Mouse (Mus musculus) forebrain, embryonic 16.5 days (tissue): ENCODE data around the gene Ppib. TPM values are rescaled to one million over a fixed set of nuclear protein-coding genes. Genes with fewer than 3 reads are reported as not detected.
A peak's percentile ranks its signal among the peaks of the same experiment; 100 is the strongest.

Experiments
- ATAC-seq: fragments of 200-750 bp; cut with Nextera tagmentation; 2 replicates; pipeline ENCODE4 v1.8.0; 2017; ENCODE audit warnings: mild to moderate bottlenecking, moderate library complexity
- H3K27ac ChIP-seq: fragments of 300-500 bp; sonication (generic); 2 replicates; pipeline ENCODE4 v1.5.1; 2014; ENCODE audit warnings: low read length, control low read depth
- H3K27me3 ChIP-seq: fragments of 300-500 bp; sonication (generic); replicated peaks from 2 replicates; pipeline ENCODE4 v1.6.1; 2014; ENCODE audit warnings: low read length; ENCODE audit not compliant: control insufficient read depth, insufficient read depth
- H3K36me3 ChIP-seq: fragments of 300-500 bp; sonication (generic); 2 replicates; pipeline ENCODE4 v1.6.1; 2014; ENCODE audit not compliant: control insufficient read depth, insufficient read depth
- H3K4me1 ChIP-seq: fragments of 300-500 bp; sonication (generic); replicated peaks from 2 replicates; pipeline ENCODE4 v1.6.1; 2014; ENCODE audit warnings: low read length; ENCODE audit not compliant: control insufficient read depth, insufficient read depth
- H3K4me2 ChIP-seq: fragments of 300-500 bp; sonication (generic); 2 replicates; pipeline ENCODE4 v1.6.1; 2014; ENCODE audit warnings: mild to moderate bottlenecking, low read length, control low read depth
- H3K4me3 ChIP-seq: fragments of 300-500 bp; sonication (generic); replicated peaks from 2 replicates; pipeline ENCODE4 v1.5.1; 2014; ENCODE audit warnings: mild to moderate bottlenecking, low read length, control low read depth
- H3K9ac ChIP-seq: fragments of 300-500 bp; sonication (generic); replicated peaks from 2 replicates; pipeline ENCODE4 v1.6.1; 2014; ENCODE audit warnings: low read depth, low read length, control low read depth
- H3K9me3 ChIP-seq: fragments of 300-500 bp; sonication (generic); 2 replicates; pipeline ENCODE4 v1.6.1; 2016; ENCODE audit warnings: low read length; ENCODE audit not compliant: control insufficient read depth
- WGBS: fragments of 180-500 bp; shearing (Covaris S2); extraction: QIAGEN DNeasy Blood & Tissue Kit; methylation state at CpG from one replicate; pipeline ENCODE4 v1.1.7; 2014; 5-methylcytosine and 5-hydroxymethylcytosine counted together
- polyA plus RNA-seq: library from polyadenylated mRNA; unstranded; fragments of >200 nt; fragmentation: Nextera tagmentation; extraction: Ambion mirVana; gene quantifications from 2 replicates; pipeline ENCODE4 v1.2.1, GENCODE M21; 2015

Gene Ppib
- polyA plus RNA-seq, 1 experiment from 2014 or later, result 326 TPM

- WGBS, result 64% methylated on average over 4 of the region's 4 CpGs
- ATAC-seq, result no peak
- Histone ChIP-seq H3K4me2 (no peak overlapping the region), H3K27me3 (no peaks in the 10 kb centered on the region), H3K27ac (no peak overlapping the region), H3K4me3 (no peak overlapping the region), H3K4me1 (no peaks in the 10 kb centered on the region), H3K36me3 (no peaks in the 10 kb centered on the region), H3K9ac (no peak overlapping the region), H3K9me3 (no peaks in the 10 kb centered on the region)
Measured at GRCm38 (mm10) chr9:66051493-66051892, 8.5 kb upstream of the Ppib start.

DNA sequence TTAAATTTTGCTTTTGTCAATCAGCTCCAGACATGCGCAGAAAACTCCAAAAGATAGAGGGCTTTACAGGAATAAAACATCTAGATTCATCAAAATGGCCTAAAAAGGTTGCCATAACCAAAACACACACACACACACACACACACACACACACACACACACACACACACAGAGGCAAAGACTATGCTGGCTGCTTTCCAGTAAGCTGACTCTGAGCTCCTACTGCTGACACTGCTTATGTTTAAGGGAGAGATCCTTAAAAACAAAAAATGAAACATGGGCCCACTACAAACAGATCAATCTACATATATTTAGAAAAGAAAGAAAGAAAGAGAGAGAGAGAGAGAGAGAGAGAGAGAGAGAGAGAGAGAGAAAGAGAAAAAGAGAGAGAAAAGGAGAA lies 7.3 kb upstream of the Ppib start:
- WGBS, result 92% methylated on average over 1 of the region's 1 CpGs
- no peak for ATAC-seq

DNA sequence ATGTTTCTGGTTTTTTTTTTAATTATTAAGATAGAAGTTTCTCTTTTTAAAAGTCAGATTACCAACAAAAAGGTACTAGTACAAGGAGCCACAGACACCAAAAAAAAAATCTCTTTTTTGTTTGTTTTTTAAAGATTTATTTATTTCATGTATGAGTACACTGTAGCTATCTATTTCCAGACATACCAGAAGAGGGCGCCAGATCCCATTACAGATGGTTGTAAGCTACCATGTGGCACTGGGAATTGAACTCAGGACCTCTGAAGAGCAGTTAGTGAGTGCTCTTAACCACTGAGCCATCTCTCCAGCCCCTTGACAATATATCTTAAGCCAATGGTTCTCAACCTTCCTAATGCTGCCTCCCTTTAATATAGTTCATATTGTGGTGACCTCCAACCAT lies 6.4 kb upstream of the Ppib start:
- no peak for ATAC-seq
- WGBS, result 38% methylated on average over 1 of the region's 1 CpGs
- no peaks in the 10 kb centered on the region for H3K4me1 ChIP-seq
- no peak overlapping the region for H3K9ac ChIP-seq
- H3K9me3 ChIP-seq, result no peaks in the 10 kb centered on the region
- no peak overlapping the region for H3K4me3 ChIP-seq
- no peaks in the 10 kb centered on the region for H3K27me3 ChIP-seq
- no peak overlapping the region for H3K4me2 ChIP-seq
- no peaks in the 10 kb centered on the region for H3K36me3 ChIP-seq
- no peak overlapping the region for H3K27ac ChIP-seq

More for the DNA sequence above, 7.3 kb upstream of the Ppib start:
- H3K27me3 ChIP-seq, result no peaks in the 10 kb centered on the region
- no peaks in the 10 kb centered on the region for H3K36me3 ChIP-seq
- no peak overlapping the region for H3K9ac ChIP-seq
- H3K9me3 ChIP-seq, result no peaks in the 10 kb centered on the region
- no peak overlapping the region for H3K27ac ChIP-seq
- no peaks in the 10 kb centered on the region for H3K4me1 ChIP-seq
- no peak overlapping the region for H3K4me3 ChIP-seq
- no peak overlapping the region for H3K4me2 ChIP-seq

GRCm38 (mm10) chr9:66060308-66060647 lies 256 bp downstream of the Ppib start:
- peak overlapping the region; percentile 91 for H3K4me3 ChIP-seq
- peaks cover 17% of the 10 kb centered on the region for H3K4me1 ChIP-seq
- no peaks in the 10 kb centered on the region for H3K27me3 ChIP-seq
- H3K36me3 ChIP-seq, result peaks cover 7% of the 10 kb centered on the region
- ATAC-seq, result peak; percentile 52
- under 1% methylated on average over 20 of the region's 20 CpGs for WGBS
- peak overlapping the region; percentile 86 for H3K4me2 ChIP-seq
- no peaks in the 10 kb centered on the region for H3K9me3 ChIP-seq
- peak overlapping the region; percentile 85 for H3K27ac ChIP-seq
- H3K9ac ChIP-seq, result peak overlapping the region; percentile 94

DNA sequence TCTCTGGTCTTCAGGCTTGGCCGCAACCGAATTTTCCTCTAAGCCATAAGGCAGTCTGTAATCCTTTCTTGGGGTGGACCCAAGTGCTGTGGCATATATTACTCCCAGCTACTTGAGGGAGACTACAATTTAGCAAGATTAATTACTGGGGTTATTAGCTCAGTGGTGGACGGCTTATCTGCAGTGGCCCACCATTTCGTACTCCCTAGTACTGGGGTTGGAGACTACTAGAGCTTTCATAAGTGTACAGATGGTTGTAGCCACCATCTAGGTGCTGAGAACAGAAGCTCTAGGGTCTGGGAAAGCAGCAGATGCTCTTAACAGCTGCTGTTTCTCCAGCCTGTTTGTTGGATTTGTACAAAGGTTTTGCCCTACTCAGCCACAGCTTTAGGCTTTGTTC lies 964 bp downstream of the Ppib start:
- Histone ChIP-seq H3K36me3 (peaks cover 14% of the 10 kb centered on the region), H3K9me3 (no peaks in the 10 kb centered on the region), H3K27ac (peak overlapping the region; percentile 11; the same call in 1 of the 2 replicates), H3K27me3 (no peaks in the 10 kb centered on the region), H3K4me2 (peak overlapping the region; percentile 86), H3K4me1 (peaks cover 17% of the 10 kb centered on the region), H3K4me3 (peak overlapping the region; percentile 91), H3K9ac (peak overlapping the region; percentile 94)
- no peak for ATAC-seq
- 15% methylated on average over 4 of the region's 4 CpGs for WGBS

GRCm38 (mm10) chr9:66061656-66062055 lies 1.6 kb downstream of the Ppib start:
- Histone ChIP-seq H3K27ac (peak overlapping the region; percentile 11; the same call in 1 of the 2 replicates), H3K9ac (no peak overlapping the region), H3K4me1 (peaks cover 17% of the 10 kb centered on the region), H3K9me3 (no peaks in the 10 kb centered on the region), H3K27me3 (no peaks in the 10 kb centered on the region), H3K4me2 (peak overlapping the region; percentile 86), H3K4me3 (0 out of 2 replicates have a peak overlapping the region, but pooled peaks have one; percentile 0), H3K36me3 (peaks cover 21% of the 10 kb centered on the region)
- no peak for ATAC-seq
- 44% methylated on average over 3 of the region's 3 CpGs for WGBS

- no peak overlapping the region for H3K9ac ChIP-seq
- no peak overlapping the region for H3K4me2 ChIP-seq
- 92% methylated on average over 3 of the region's 3 CpGs for WGBS
- H3K27ac ChIP-seq, result no peak overlapping the region
- no peak overlapping the region for H3K4me3 ChIP-seq
- peaks cover 24% of the 10 kb centered on the region for H3K36me3 ChIP-seq
- 0 out of 2 replicates have a peak, but pooled peaks cover 8% of the 10 kb centered on the region for H3K27me3 ChIP-seq
- ATAC-seq, result no peak
- no peaks in the 10 kb centered on the region for H3K9me3 ChIP-seq
- H3K4me1 ChIP-seq, result peaks cover 17% of the 10 kb centered on the region
Measured at GRCm38 (mm10) chr9:66063446-66063845, 3.4 kb downstream of the Ppib start.

- no peak for ATAC-seq
- H3K4me2 ChIP-seq, result no peak overlapping the region
- H3K36me3 ChIP-seq, result peaks cover 24% of the 10 kb centered on the region
- no peak overlapping the region for H3K9ac ChIP-seq
- peaks cover 11% of the 10 kb centered on the region; the same call in 1 of the 2 replicates for H3K27me3 ChIP-seq
- H3K4me3 ChIP-seq, result no peak overlapping the region
- WGBS, result 92% methylated on average over 11 of the region's 11 CpGs
- H3K4me1 ChIP-seq, result peaks cover 25% of the 10 kb centered on the region
- H3K27ac ChIP-seq, result no peak overlapping the region
- no peaks in the 10 kb centered on the region for H3K9me3 ChIP-seq
Measured at GRCm38 (mm10) chr9:66064316-66064715, 4.3 kb downstream of the Ppib start.

GRCm38 (mm10) chr9:66066791-66067190 lies 6.8 kb downstream of the Ppib start:
- no peak for ATAC-seq
- H3K27ac ChIP-seq, result no peak overlapping the region
- H3K4me3 ChIP-seq, result no peak overlapping the region
- peaks cover 18% of the 10 kb centered on the region for H3K27me3 ChIP-seq
- H3K9me3 ChIP-seq, result no peaks in the 10 kb centered on the region
- peaks cover 24% of the 10 kb centered on the region for H3K36me3 ChIP-seq
- no peak overlapping the region for H3K9ac ChIP-seq
- no peak overlapping the region for H3K4me2 ChIP-seq
- peaks cover 13% of the 10 kb centered on the region for H3K4me1 ChIP-seq
- WGBS, result 93% methylated on average over 3 of the region's 3 CpGs

DNA sequence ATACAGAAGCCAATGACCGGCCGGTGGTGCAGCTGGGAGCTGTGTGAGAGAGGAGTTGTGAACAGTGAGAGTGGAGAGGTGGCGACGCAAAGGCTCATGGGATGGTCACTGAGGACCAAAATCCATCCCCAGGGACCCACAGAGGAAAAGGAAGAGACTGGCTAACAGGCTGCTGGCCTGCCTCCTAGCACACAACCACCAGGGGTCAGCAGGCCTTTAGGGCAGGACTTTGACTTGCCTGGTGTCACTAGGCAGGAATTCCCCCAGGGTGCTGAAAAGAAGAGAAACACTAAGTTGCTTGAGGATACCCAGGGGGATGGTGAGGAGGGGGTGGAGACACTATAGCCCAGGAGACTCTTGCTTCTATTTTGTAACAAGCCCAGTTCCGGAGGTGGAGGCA lies 7.5 kb downstream of the Ppib start:
- Histone ChIP-seq H3K4me2 (no peak overlapping the region), H3K4me1 (peaks cover 11% of the 10 kb centered on the region), H3K27ac (no peak overlapping the region), H3K27me3 (peaks cover 18% of the 10 kb centered on the region), H3K9me3 (no peaks in the 10 kb centered on the region), H3K36me3 (peaks cover 23% of the 10 kb centered on the region), H3K4me3 (no peak overlapping the region), H3K9ac (no peak overlapping the region)
- WGBS, result 26% methylated on average over 5 of the region's 5 CpGs
- no peak for ATAC-seq
